Mouse (Mus musculus) hindbrain, embryonic 12.5 days (tissue): ENCODE measurements at regions not wholly inside any gene's neighbourhood (a gene's known extent, or its start where the extent isn't known, plus 50 kb on each side); places are given as distances from the start of the nearest gene placed in this dataset.

Source experiments
- ATAC-seq: fragments of 200-750 bp; cut with Nextera tagmentation; 2 replicates; pipeline ENCODE4 v1.8.0; 2017; ENCODE audit warnings: moderate TSS enrichment; ENCODE audit not compliant: low FRiP score
- H3K27ac ChIP-seq: fragments of 300-500 bp; sonication (generic); 2 replicates; pipeline ENCODE4 v1.5.1; 2016; ENCODE audit warnings: mild to moderate bottlenecking
- H3K27me3 ChIP-seq: fragments of 300-500 bp; sonication (generic); 2 replicates; pipeline ENCODE4 v1.6.1; 2016; ENCODE audit warnings: mild to moderate bottlenecking
- H3K36me3 ChIP-seq: fragments of 300-500 bp; sonication (generic); 2 replicates; pipeline ENCODE4 v1.6.1; 2016; ENCODE audit warnings: mild to moderate bottlenecking
- H3K4me1 ChIP-seq: fragments of 300-500 bp; sonication (generic); 2 replicates; pipeline ENCODE4 v1.6.1; 2016
- H3K4me2 ChIP-seq: fragments of 300-500 bp; sonication (generic); replicated peaks from 2 replicates; pipeline ENCODE4 v1.6.1; 2016; ENCODE audit warnings: mild to moderate bottlenecking
- H3K4me3 ChIP-seq: fragments of 300-500 bp; sonication (generic); 2 replicates; pipeline ENCODE4 v1.5.1; 2016; ENCODE audit warnings: mild to moderate bottlenecking
- H3K9ac ChIP-seq: fragments of 300-500 bp; sonication (generic); 2 replicates; pipeline ENCODE4 v1.6.1; 2016; ENCODE audit warnings: mild to moderate bottlenecking, moderate library complexity
- H3K9me3 ChIP-seq: fragments of 300-500 bp; sonication (generic); replicated peaks from 2 replicates; pipeline ENCODE4 v1.6.1; 2016; ENCODE audit warnings: mild to moderate bottlenecking
- WGBS: fragments of 180-500 bp; shearing (Covaris S2); methylation state at CpG from one replicate; pipeline ENCODE4 v1.1.7; 2016; 5-methylcytosine and 5-hydroxymethylcytosine counted together

GRCm38 (mm10) chr16:12936571-12936970 is 172.9 kb upstream of the Ercc4 start:
- Histone ChIP-seq H3K9me3 (0 out of 2 replicates have a peak, but pooled peaks cover 2% of the 10 kb centered on the region), H3K27ac (no peak overlapping the region), H3K9ac (no peak overlapping the region), H3K4me3 (no peak overlapping the region), H3K36me3 (no peaks in the 10 kb centered on the region), H3K4me2 (no peak overlapping the region), H3K27me3 (no peaks in the 10 kb centered on the region), H3K4me1 (no peaks in the 10 kb centered on the region)
- ATAC-seq: no peak
- WGBS: 92% methylated on average over 2 of the region's 2 CpGs

DNA sequence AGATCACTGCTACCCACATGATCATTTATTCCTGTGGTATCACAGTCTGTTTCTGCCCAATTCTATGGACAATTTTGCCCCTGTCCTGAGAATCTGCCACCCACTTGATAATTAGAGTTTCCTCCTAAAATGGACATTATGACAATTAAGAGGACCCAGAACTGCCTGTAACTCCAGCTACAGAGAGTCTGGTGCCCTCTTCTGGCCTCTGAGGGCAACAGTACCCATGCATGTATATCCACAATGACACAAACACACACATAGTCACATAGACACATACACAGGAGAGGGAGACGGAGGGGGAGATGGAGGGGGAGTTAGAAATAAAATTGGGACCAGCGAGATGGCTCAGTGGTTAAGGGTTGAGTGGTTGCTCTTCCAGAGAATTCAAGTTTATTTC is 170.9 kb upstream of the Ercc4 start:
- H3K4me3 ChIP-seq: no peak overlapping the region
- 0 out of 2 replicates have a peak, but pooled peaks cover 2% of the 10 kb centered on the region for H3K9me3 ChIP-seq
- no peaks in the 10 kb centered on the region for H3K36me3 ChIP-seq
- no peaks in the 10 kb centered on the region for H3K4me1 ChIP-seq
- 84% methylated on average over 2 of the region's 2 CpGs for WGBS
- H3K27me3 ChIP-seq: no peaks in the 10 kb centered on the region
- no peak overlapping the region for H3K9ac ChIP-seq
- no peak for ATAC-seq
- no peak overlapping the region for H3K4me2 ChIP-seq
- no peak overlapping the region for H3K27ac ChIP-seq

- Histone ChIP-seq H3K27ac (no peak overlapping the region), H3K36me3 (no peaks in the 10 kb centered on the region), H3K9ac (no peak overlapping the region), H3K4me3 (no peak overlapping the region), H3K9me3 (no peaks in the 10 kb centered on the region), H3K4me1 (no peaks in the 10 kb centered on the region), H3K27me3 (no peaks in the 10 kb centered on the region), H3K4me2 (no peak overlapping the region)
- WGBS: 92% methylated on average over 5 of the region's 5 CpGs
- ATAC-seq: no peak
These were observed 158.3 kb upstream of the Ercc4 start for GRCm38 (mm10) chr16:12951176-12951575.

GRCm38 (mm10) chr16:12954028-12954427 is 155.5 kb upstream of the Ercc4 start:
- Histone ChIP-seq H3K4me3 (no peak overlapping the region), H3K4me1 (no peaks in the 10 kb centered on the region), H3K4me2 (no peak overlapping the region), H3K36me3 (no peaks in the 10 kb centered on the region), H3K9me3 (no peaks in the 10 kb centered on the region), H3K27me3 (no peaks in the 10 kb centered on the region), H3K9ac (no peak overlapping the region), H3K27ac (no peak overlapping the region)
- no peak for ATAC-seq
- 76% methylated on average over 8 of the region's 8 CpGs for WGBS

GRCm38 (mm10) chr16:12956416-12956815 is 153.1 kb upstream of the Ercc4 start:
- 66% methylated on average over 3 of the region's 3 CpGs for WGBS
- H3K27ac ChIP-seq: no peak overlapping the region
- H3K9ac ChIP-seq: no peak overlapping the region
- H3K4me3 ChIP-seq: no peak overlapping the region
- H3K9me3 ChIP-seq: no peaks in the 10 kb centered on the region
- ATAC-seq: no peak
- H3K36me3 ChIP-seq: no peaks in the 10 kb centered on the region
- no peaks in the 10 kb centered on the region for H3K27me3 ChIP-seq
- no peak overlapping the region for H3K4me2 ChIP-seq
- no peaks in the 10 kb centered on the region for H3K4me1 ChIP-seq

- Histone ChIP-seq H3K27me3 (no peaks in the 10 kb centered on the region), H3K36me3 (no peaks in the 10 kb centered on the region), H3K9me3 (no peaks in the 10 kb centered on the region), H3K4me2 (no peak overlapping the region), H3K4me3 (no peak overlapping the region), H3K27ac (no peak overlapping the region), H3K9ac (no peak overlapping the region), H3K4me1 (no peaks in the 10 kb centered on the region)
- WGBS: 52% methylated on average over 5 of the region's 5 CpGs
- no peak for ATAC-seq
These were observed 148.6 kb upstream of the Ercc4 start for GRCm38 (mm10) chr16:12960885-12961284.

GRCm38 (mm10) chr16:12982681-12983080 is 126.8 kb upstream of the Ercc4 start:
- no peaks in the 10 kb centered on the region for H3K4me1 ChIP-seq
- ATAC-seq: no peak
- 84% methylated on average over 1 of the region's 1 CpGs for WGBS

GRCm38 (mm10) chr16:13001288-13001880 is 108.1 kb upstream of the Ercc4 start:
- Histone ChIP-seq H3K9ac (no peak overlapping the region), H3K4me1 (no peaks in the 10 kb centered on the region), H3K4me3 (no peak overlapping the region), H3K36me3 (no peaks in the 10 kb centered on the region), H3K27me3 (no peaks in the 10 kb centered on the region), H3K4me2 (no peak overlapping the region), H3K27ac (no peak overlapping the region), H3K9me3 (no peaks in the 10 kb centered on the region)
- 72% methylated on average over 1 of the region's 1 CpGs for WGBS
- ATAC-seq: no peak

More at GRCm38 (mm10) chr16:12982681-12983080, 126.8 kb upstream of the Ercc4 start:
- no peak overlapping the region for H3K4me2 ChIP-seq
- H3K9ac ChIP-seq: no peak overlapping the region
- H3K9me3 ChIP-seq: no peaks in the 10 kb centered on the region
- no peak overlapping the region for H3K4me3 ChIP-seq
- no peaks in the 10 kb centered on the region for H3K36me3 ChIP-seq
- no peaks in the 10 kb centered on the region for H3K27me3 ChIP-seq
- no peak overlapping the region for H3K27ac ChIP-seq

DNA sequence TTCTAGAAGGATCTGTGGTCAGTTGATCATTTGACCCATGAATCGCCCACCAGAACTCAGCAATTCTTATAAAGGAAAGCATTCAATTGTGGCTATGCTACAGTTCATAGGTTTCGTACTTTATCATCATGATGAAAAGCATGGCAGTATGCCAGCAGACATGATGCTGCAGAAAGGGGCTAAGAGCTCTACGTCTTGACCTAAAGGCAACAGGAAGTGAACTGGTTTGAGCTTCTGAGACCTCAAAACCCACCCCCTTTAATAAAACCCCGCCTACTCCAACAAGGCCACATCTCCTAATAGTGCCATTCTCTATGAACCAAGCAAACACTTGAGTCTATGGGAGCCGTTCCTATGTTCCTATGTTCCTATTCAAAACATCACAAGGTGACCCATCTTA is 96.6 kb upstream of the Ercc4 start:
- Histone ChIP-seq H3K27ac (no peak overlapping the region), H3K4me3 (no peak overlapping the region), H3K36me3 (no peaks in the 10 kb centered on the region), H3K9ac (no peak overlapping the region), H3K9me3 (no peaks in the 10 kb centered on the region), H3K4me2 (no peak overlapping the region), H3K27me3 (no peaks in the 10 kb centered on the region), H3K4me1 (no peaks in the 10 kb centered on the region)
- no peak for ATAC-seq
- 87% methylated on average over 5 of the region's 5 CpGs for WGBS

GRCm38 (mm10) chr16:13013891-13014644 is 95.4 kb upstream of the Ercc4 start:
- Histone ChIP-seq H3K4me1 (no peaks in the 10 kb centered on the region), H3K27ac (no peak overlapping the region), H3K9me3 (no peaks in the 10 kb centered on the region), H3K27me3 (no peaks in the 10 kb centered on the region), H3K4me3 (no peak overlapping the region), H3K4me2 (no peak overlapping the region), H3K36me3 (no peaks in the 10 kb centered on the region), H3K9ac (no peak overlapping the region)
- 63% methylated on average over 10 of the region's 10 CpGs for WGBS
- no peak for ATAC-seq

GRCm38 (mm10) chr16:13022875-13023274 is 86.6 kb upstream of the Ercc4 start:
- no peak overlapping the region for H3K4me3 ChIP-seq
- H3K27ac ChIP-seq: no peak overlapping the region
- no peaks in the 10 kb centered on the region for H3K36me3 ChIP-seq
- no peaks in the 10 kb centered on the region for H3K9me3 ChIP-seq
- H3K27me3 ChIP-seq: no peaks in the 10 kb centered on the region
- no peaks in the 10 kb centered on the region for H3K4me1 ChIP-seq
- no peak overlapping the region for H3K9ac ChIP-seq
- WGBS: 56% methylated on average over 4 of the region's 4 CpGs
- no peak overlapping the region for H3K4me2 ChIP-seq
- no peak for ATAC-seq

DNA sequence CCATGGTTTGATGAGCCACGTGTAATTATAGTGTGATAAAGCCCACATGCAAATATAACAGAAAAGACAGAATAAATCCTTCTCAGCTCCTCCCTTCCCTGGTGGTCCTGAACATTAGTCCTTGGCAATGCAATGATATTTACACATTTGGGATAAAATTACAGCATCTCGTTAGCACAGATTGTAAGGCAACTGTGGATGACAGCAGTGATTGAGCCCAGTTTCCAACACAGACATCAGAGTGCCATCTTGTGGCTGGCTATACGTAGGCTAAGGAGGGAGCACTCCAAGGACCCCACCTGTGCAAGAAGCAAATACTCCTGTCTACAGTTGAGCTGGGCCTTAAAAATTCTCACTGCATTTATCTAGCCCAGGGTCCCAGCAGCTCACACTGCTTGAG is 84.1 kb upstream of the Ercc4 start:
- Histone ChIP-seq H3K9me3 (no peaks in the 10 kb centered on the region), H3K27ac (no peak overlapping the region), H3K4me1 (no peaks in the 10 kb centered on the region), H3K4me3 (no peak overlapping the region), H3K27me3 (no peaks in the 10 kb centered on the region), H3K4me2 (no peak overlapping the region), H3K36me3 (no peaks in the 10 kb centered on the region), H3K9ac (no peak overlapping the region)
- 51% methylated on average over 3 of the region's 3 CpGs for WGBS
- ATAC-seq: no peak

DNA sequence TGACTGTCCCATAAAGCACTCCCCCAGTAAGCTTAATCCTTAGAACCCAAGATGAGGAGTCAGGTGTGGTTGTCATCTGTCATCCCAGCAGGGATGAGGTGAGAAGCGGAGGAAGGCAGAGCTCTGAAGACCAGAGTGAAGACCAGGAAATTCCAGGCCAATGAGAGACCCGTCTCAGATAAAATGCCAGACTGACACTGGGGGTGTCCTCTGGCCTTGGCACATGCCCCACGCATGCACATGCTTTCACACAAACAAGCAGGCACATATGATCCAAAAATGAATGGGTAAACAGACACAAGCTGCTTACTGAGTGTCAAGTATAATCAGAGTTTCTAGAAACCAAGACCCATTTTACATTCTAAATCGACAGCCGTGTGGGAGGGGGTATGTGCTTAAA is 75.3 kb upstream of the Ercc4 start:
- WGBS: 87% methylated on average over 5 of the region's 5 CpGs
- ATAC-seq: no peak
- no peak overlapping the region for H3K9ac ChIP-seq
- no peaks in the 10 kb centered on the region for H3K4me1 ChIP-seq
- H3K27ac ChIP-seq: no peak overlapping the region
- H3K36me3 ChIP-seq: no peaks in the 10 kb centered on the region
- H3K9me3 ChIP-seq: no peaks in the 10 kb centered on the region
- no peaks in the 10 kb centered on the region for H3K27me3 ChIP-seq
- no peak overlapping the region for H3K4me3 ChIP-seq
- H3K4me2 ChIP-seq: no peak overlapping the region
